Mouse (Mus musculus) lung, adult 2 months (tissue): ENCODE results near the gene Klhdc4.

ENCODE experiments used
- CTCF ChIP-seq: fragments of 200-500 bp; IDR thresholded peaks from 2 replicates; pipeline ENCODE4 v1.5.1; 2011; ENCODE audit warnings: mild to moderate bottlenecking, low read length, control low read depth; ENCODE audit not compliant: insufficient read depth
- POLR2A ChIP-seq: fragments of 200-500 bp; IDR thresholded peaks from 2 replicates; pipeline ENCODE4 v1.6.1; 2011; ENCODE audit warnings: low read depth, mild to moderate bottlenecking, control low read depth, low read length, borderline replicate concordance; ENCODE audit errors: extremely low read depth

DNA sequence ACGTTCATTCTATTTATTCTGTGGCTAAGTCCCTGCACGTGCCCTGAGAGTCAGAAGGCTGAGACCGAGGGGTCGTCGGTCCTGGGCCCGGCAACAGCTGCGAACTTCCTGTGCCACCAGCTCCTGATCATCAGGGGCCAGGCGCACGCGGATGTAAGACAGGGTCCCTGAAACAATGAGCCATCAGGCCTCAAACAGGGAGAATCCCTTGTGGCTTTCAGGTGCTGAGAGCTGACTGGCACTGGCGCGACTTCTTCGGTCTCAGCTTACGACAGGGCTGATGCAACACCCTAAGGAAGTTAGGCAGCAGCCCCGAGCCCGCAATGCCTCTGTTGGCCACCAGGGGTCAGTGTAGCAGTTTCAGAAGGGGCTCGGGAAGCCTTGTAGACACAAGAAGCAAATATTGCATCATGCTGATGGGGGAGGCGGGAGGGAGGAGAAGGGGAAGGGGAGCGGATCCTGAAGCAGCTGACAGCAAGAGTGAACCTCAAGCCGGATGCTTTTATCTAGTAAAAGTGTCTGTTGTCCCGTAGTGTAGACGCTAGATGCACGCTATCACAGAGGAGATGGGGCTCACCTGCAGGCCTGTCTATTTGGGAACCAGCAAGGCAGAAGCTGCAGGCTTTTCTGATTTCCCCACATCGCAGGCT, 21.6 kb upstream of the Klhdc4 start:
- TF ChIP-seq POLR2A (no peak), CTCF (peak; percentile 88)
